Mouse (Mus musculus) neural tube, embryonic 11.5 days (tissue): ENCODE measurements around the gene Katnb1. TPM values are rescaled to one million over a fixed set of nuclear protein-coding genes. Genes with fewer than 3 reads are reported as not detected.

Experiments used
- ATAC-seq: fragments of 200-750 bp; cut with Nextera tagmentation; 2 replicates; pipeline ENCODE4 v1.8.0; 2017; ENCODE audit warnings: moderate number of reproducible peaks, mild to moderate bottlenecking, moderate TSS enrichment, moderate library complexity; ENCODE audit not compliant: insufficient read depth, low FRiP score, low TSS enrichment
- DNase-seq: peaks from one replicate; pipeline ENCODE4 v3.0.0-alpha.2; 2015; ENCODE audit warnings: low spot score
- H3K27ac ChIP-seq: fragments of 300-500 bp; sonication (generic); 2 replicates; pipeline ENCODE4 v1.5.1; 2014; ENCODE audit warnings: low read depth, mild to moderate bottlenecking, low read length
- H3K27me3 ChIP-seq: fragments of 300-500 bp; sonication (generic); 2 replicates; pipeline ENCODE4 v1.6.1; 2014; ENCODE audit warnings: mild to moderate bottlenecking, low read length, mixed read lengths; ENCODE audit not compliant: control insufficient read depth, insufficient read depth
- H3K36me3 ChIP-seq: fragments of 300-500 bp; sonication (generic); 2 replicates; pipeline ENCODE4 v1.6.1; 2014; ENCODE audit warnings: mild to moderate bottlenecking, low read length, moderate library complexity, mixed read lengths; ENCODE audit not compliant: control insufficient read depth, insufficient read depth
- H3K4me1 ChIP-seq: fragments of 300-500 bp; sonication (generic); 2 replicates; pipeline ENCODE4 v1.6.1; 2014; ENCODE audit warnings: low read length, mixed read lengths; ENCODE audit not compliant: control insufficient read depth, insufficient read depth
- H3K4me2 ChIP-seq: fragments of 300-500 bp; sonication (generic); 2 replicates; pipeline ENCODE4 v1.6.1; 2014; ENCODE audit warnings: low read depth, mild to moderate bottlenecking, moderate library complexity
- H3K4me3 ChIP-seq: fragments of 300-500 bp; sonication (generic); 2 replicates; pipeline ENCODE4 v1.5.1; 2014; ENCODE audit warnings: low read depth, low read length
- H3K9ac ChIP-seq: fragments of 300-500 bp; sonication (generic); 2 replicates; pipeline ENCODE4 v1.6.1; 2014; ENCODE audit warnings: mild to moderate bottlenecking, low read length
- H3K9me3 ChIP-seq: fragments of 300-500 bp; sonication (generic); 2 replicates; pipeline ENCODE4 v1.6.1; 2016; ENCODE audit warnings: low read length; ENCODE audit not compliant: control insufficient read depth
- WGBS: fragments of 180-500 bp; shearing (Covaris S2); extraction: QIAGEN DNeasy Blood & Tissue Kit; methylation state at CpG from one replicate; pipeline ENCODE4 v1.1.7; 2014; 5-methylcytosine and 5-hydroxymethylcytosine counted together
- polyA plus RNA-seq: library from polyadenylated mRNA; unstranded; fragments of >200 nt; fragmentation: Nextera tagmentation; extraction: Ambion mirVana; gene quantifications from 2 replicates; pipeline ENCODE4 v1.2.1, GENCODE M21; 2014

The Katnb1 gene
- polyA plus RNA-seq, 1 experiment from 2014 or later: 32.5 TPM

GRCm38 (mm10) chr8:95140555-95140954 is 59.6 kb downstream of the Katnb1 start:
- Histone ChIP-seq H3K4me2 (no peak overlapping the region), H3K4me1 (peaks cover 11% of the 10 kb centered on the region; the same call in 1 of the 2 replicates), H3K27me3 (peaks cover 18% of the 10 kb centered on the region), H3K27ac (no peak overlapping the region), H3K4me3 (no peak overlapping the region), H3K36me3 (no peaks in the 10 kb centered on the region), H3K9me3 (no peaks in the 10 kb centered on the region), H3K9ac (no peak overlapping the region)
- ATAC-seq: no peak
- no peak for DNase-seq
- WGBS: 75% methylated on average over 5 of the region's 5 CpGs

GRCm38 (mm10) chr8:95141026-95141425 is 60.0 kb downstream of the Katnb1 start:
- Histone ChIP-seq H3K4me3 (no peak overlapping the region), H3K4me1 (peaks cover 11% of the 10 kb centered on the region; the same call in 1 of the 2 replicates), H3K4me2 (no peak overlapping the region), H3K36me3 (no peaks in the 10 kb centered on the region), H3K27me3 (peaks cover 18% of the 10 kb centered on the region), H3K9me3 (no peaks in the 10 kb centered on the region), H3K9ac (no peak overlapping the region), H3K27ac (no peak overlapping the region)
- DNase-seq (no peak), ATAC-seq (no peak)
- 89% methylated on average over 1 of the region's 1 CpGs for WGBS

GRCm38 (mm10) chr8:95141469-95142074 is 60.6 kb downstream of the Katnb1 start:
- peak overlapping the region; percentile 97 for H3K4me2 ChIP-seq
- peak overlapping the region; percentile 68 for H3K4me3 ChIP-seq
- peaks cover 11% of the 10 kb centered on the region; the same call in 1 of the 2 replicates for H3K4me1 ChIP-seq
- H3K36me3 ChIP-seq: no peaks in the 10 kb centered on the region
- DNase-seq (peak; percentile 24), ATAC-seq (no peak)
- peak overlapping the region; percentile 77 for H3K9ac ChIP-seq
- H3K9me3 ChIP-seq: no peaks in the 10 kb centered on the region
- peaks cover 18% of the 10 kb centered on the region for H3K27me3 ChIP-seq
- H3K27ac ChIP-seq: no peak overlapping the region
- WGBS: under 1% methylated on average over 6 of the region's 6 CpGs

- DNase-seq (peak; percentile 69), ATAC-seq (peak; percentile 86)
- Histone ChIP-seq H3K9ac (peak overlapping the region; percentile 77), H3K27me3 (peaks cover 13% of the 10 kb centered on the region), H3K36me3 (no peaks in the 10 kb centered on the region), H3K27ac (no peak overlapping the region), H3K9me3 (no peaks in the 10 kb centered on the region), H3K4me3 (peak overlapping the region; percentile 68), H3K4me2 (peak overlapping the region; percentile 97), H3K4me1 (peaks cover 11% of the 10 kb centered on the region; the same call in 1 of the 2 replicates)
- WGBS: under 1% methylated on average over 56 of the region's 66 CpGs
Observed at GRCm38 (mm10) chr8:95142075-95142831, 61.3 kb downstream of the Katnb1 start.

GRCm38 (mm10) chr8:95142985-95143804 is 62.2 kb downstream of the Katnb1 start:
- no peak for DNase-seq
- Histone ChIP-seq H3K27ac (0 out of 2 replicates have a peak overlapping the region, but pooled peaks have one; percentile 8), H3K9ac (no peak overlapping the region), H3K27me3 (0 out of 2 replicates have a peak, but pooled peaks cover 5% of the 10 kb centered on the region), H3K36me3 (no peaks in the 10 kb centered on the region), H3K4me3 (peak overlapping the region; percentile 68; the same call in 1 of the 2 replicates), H3K9me3 (no peaks in the 10 kb centered on the region), H3K4me2 (peak overlapping the region; percentile 97), H3K4me1 (peaks cover 11% of the 10 kb centered on the region; the same call in 1 of the 2 replicates)
- peak; percentile 26; the same call in 1 of the 2 replicates for ATAC-seq
- 15% methylated on average over 17 of the region's 17 CpGs for WGBS

- no peak for ATAC-seq
- Histone ChIP-seq H3K4me3 (no peak overlapping the region), H3K27me3 (no peaks in the 10 kb centered on the region), H3K9ac (no peak overlapping the region), H3K27ac (no peak overlapping the region), H3K36me3 (no peaks in the 10 kb centered on the region), H3K9me3 (no peaks in the 10 kb centered on the region), H3K4me2 (no peak overlapping the region), H3K4me1 (peaks cover 11% of the 10 kb centered on the region; the same call in 1 of the 2 replicates)
- no peak for DNase-seq
- 75% methylated on average over 6 of the region's 6 CpGs for WGBS
Observed at GRCm38 (mm10) chr8:95143805-95144630, 63.0 kb downstream of the Katnb1 start.

- H3K4me2 ChIP-seq: no peak overlapping the region
- WGBS: 32% methylated on average over 2 of the region's 2 CpGs
- H3K9ac ChIP-seq: no peak overlapping the region
- H3K9me3 ChIP-seq: no peaks in the 10 kb centered on the region
- ATAC-seq (no peak), DNase-seq (no peak)
- H3K27ac ChIP-seq: no peak overlapping the region
- no peak overlapping the region for H3K4me3 ChIP-seq
- peaks cover 11% of the 10 kb centered on the region; the same call in 1 of the 2 replicates for H3K4me1 ChIP-seq
- H3K27me3 ChIP-seq: no peaks in the 10 kb centered on the region
- H3K36me3 ChIP-seq: no peaks in the 10 kb centered on the region
Observed at GRCm38 (mm10) chr8:95144631-95145015, 63.6 kb downstream of the Katnb1 start.
